Mouse (Mus musculus) ES-Bruce4 (cell line): Measurements from ENCODE around the gene Zmat5. TPM values are rescaled to one million over a fixed set of nuclear protein-coding genes. Genes with fewer than 3 reads are reported as not detected.

Source experiments
- H3K27ac ChIP-seq: 2 replicates; pipeline ENCODE4 v1.5.1; 2012; ENCODE audit warnings: low read length, inconsistent platforms; ENCODE audit not compliant: insufficient read depth
- H3K27me3 ChIP-seq: 2 replicates; pipeline ENCODE4 v1.6.1; 2012; ENCODE audit warnings: mild to moderate bottlenecking, low read length, inconsistent platforms; ENCODE audit not compliant: control insufficient read depth, poor library complexity, insufficient read depth, severe bottlenecking
- H3K36me3 ChIP-seq: 2 replicates; pipeline ENCODE4 v1.6.1; 2012; ENCODE audit warnings: inconsistent platforms, mild to moderate bottlenecking, low read length, moderate library complexity; ENCODE audit not compliant: control insufficient read depth, poor library complexity, insufficient read depth, severe bottlenecking
- H3K4me1 ChIP-seq: one replicate; pipeline ENCODE4 v1.8.1; 2011; ENCODE audit warnings: low read length; ENCODE audit not compliant: control insufficient read depth, insufficient read depth
- H3K4me3 ChIP-seq: 2 replicates; pipeline ENCODE4 v1.5.1; 2011; ENCODE audit warnings: low read depth, mild to moderate bottlenecking, low read length
- H3K9ac ChIP-seq: 2 replicates; pipeline ENCODE4 v1.6.1; 2012; ENCODE audit warnings: low read depth, mild to moderate bottlenecking, inconsistent platforms; ENCODE audit not compliant: poor library complexity, severe bottlenecking
- H3K9me3 ChIP-seq: replicated peaks from 2 replicates; pipeline ENCODE4 v1.6.1; 2012; ENCODE audit warnings: mild to moderate bottlenecking, low read length, inconsistent platforms; ENCODE audit not compliant: control insufficient read depth, poor library complexity, insufficient read depth, severe bottlenecking
- CTCF ChIP-seq: IDR thresholded peaks from one replicate; pipeline ENCODE4 v1.8.1; 2011; ENCODE audit warnings: low read depth, low read length
- EP300 ChIP-seq: IDR thresholded peaks from 2 replicates; pipeline ENCODE4 v1.6.1; 2011; ENCODE audit warnings: low read depth, low read length; ENCODE audit not compliant: insufficient read depth
- POLR2A ChIP-seq: IDR thresholded peaks from one replicate; pipeline ENCODE4 v1.8.1; 2011; ENCODE audit warnings: low read length; ENCODE audit not compliant: insufficient read depth
- polyA plus RNA-seq: library from polyadenylated mRNA; stranded (reverse); fragments of >200 nt; gene quantifications from 2 replicates; pipeline ENCODE4 v1.2.4, GENCODE M21; 2011; ENCODE audit warnings: low read depth; ENCODE audit not compliant: missing spikeins, insufficient read depth, insufficient read length

The Zmat5 gene
- polyA plus RNA-seq, 1 experiment = 19.3 TPM

GRCm38 (mm10) chr11:4685510-4685909, 19.0 kb upstream of the Zmat5 start:
- Histone ChIP-seq H3K27ac (no peak overlapping the region), H3K4me3 (no peak overlapping the region), H3K27me3 (no peaks in the 10 kb centered on the region), H3K9ac (no peak overlapping the region), H3K4me1 (no peaks in the 10 kb centered on the region), H3K36me3 (peaks cover 12% of the 10 kb centered on the region), H3K9me3 (no peaks in the 10 kb centered on the region)
- no peak for TF ChIP-seq CTCF

- H3K9ac ChIP-seq = no peak overlapping the region
- H3K4me3 ChIP-seq = no peak overlapping the region
- no peak overlapping the region for H3K27ac ChIP-seq
- H3K9me3 ChIP-seq = no peaks in the 10 kb centered on the region
- no peaks in the 10 kb centered on the region for H3K27me3 ChIP-seq
- no peak for TF ChIP-seq EP300
- no peak for TF ChIP-seq POLR2A
- TF ChIP-seq CTCF = no peak
- peaks cover 4% of the 10 kb centered on the region for H3K36me3 ChIP-seq
- no peaks in the 10 kb centered on the region for H3K4me1 ChIP-seq
These were observed 17.5 kb upstream of the Zmat5 start for GRCm38 (mm10) chr11:4687027-4687426.

GRCm38 (mm10) chr11:4687874-4688273, 16.6 kb upstream of the Zmat5 start:
- TF ChIP-seq POLR2A (no peak), EP300 (no peak), CTCF (no peak)
- no peak overlapping the region for H3K27ac ChIP-seq
- no peaks in the 10 kb centered on the region for H3K9me3 ChIP-seq
- H3K4me3 ChIP-seq = no peak overlapping the region
- H3K4me1 ChIP-seq = no peaks in the 10 kb centered on the region
- no peaks in the 10 kb centered on the region; the same call in 1 of the 2 replicates for H3K36me3 ChIP-seq
- no peak overlapping the region for H3K9ac ChIP-seq
- H3K27me3 ChIP-seq = no peaks in the 10 kb centered on the region

- H3K9ac ChIP-seq = no peak overlapping the region
- no peak overlapping the region for H3K4me3 ChIP-seq
- TF ChIP-seq EP300 = no peak
- TF ChIP-seq CTCF = no peak
- TF ChIP-seq POLR2A = no peak
- H3K4me1 ChIP-seq = no peaks in the 10 kb centered on the region
- H3K27me3 ChIP-seq = no peaks in the 10 kb centered on the region
- no peaks in the 10 kb centered on the region for H3K9me3 ChIP-seq
- no peaks in the 10 kb centered on the region for H3K36me3 ChIP-seq
- H3K27ac ChIP-seq = no peak overlapping the region; the same call in 1 of the 2 replicates
These were observed 15.7 kb upstream of the Zmat5 start for GRCm38 (mm10) chr11:4688632-4689380.

GRCm38 (mm10) chr11:4690353-4690752, 14.1 kb upstream of the Zmat5 start:
- H3K36me3 ChIP-seq = no peaks in the 10 kb centered on the region
- TF ChIP-seq EP300 (no peak), POLR2A (peak; percentile 13), CTCF (no peak)
- peak overlapping the region; percentile 58 for H3K27ac ChIP-seq
- H3K9me3 ChIP-seq = no peaks in the 10 kb centered on the region
- no peaks in the 10 kb centered on the region for H3K27me3 ChIP-seq
- no peaks in the 10 kb centered on the region for H3K4me1 ChIP-seq
- H3K4me3 ChIP-seq = no peak overlapping the region
- H3K9ac ChIP-seq = peak overlapping the region; percentile 20; the same call in 1 of the 2 replicates

GRCm38 (mm10) chr11:4691213-4691612, 13.3 kb upstream of the Zmat5 start:
- H3K36me3 ChIP-seq = no peaks in the 10 kb centered on the region
- H3K4me3 ChIP-seq = no peak overlapping the region
- no peaks in the 10 kb centered on the region for H3K27me3 ChIP-seq
- peak overlapping the region; percentile 20; the same call in 1 of the 2 replicates for H3K9ac ChIP-seq
- TF ChIP-seq POLR2A (no peak), CTCF (no peak), EP300 (no peak)
- no peaks in the 10 kb centered on the region for H3K4me1 ChIP-seq
- peak overlapping the region; percentile 58 for H3K27ac ChIP-seq
- H3K9me3 ChIP-seq = no peaks in the 10 kb centered on the region
